Mouse (Mus musculus): ENCODE measurements around the gene Gdap2. TPM values are rescaled to one million over a fixed set of nuclear protein-coding genes. Genes with fewer than 3 reads are reported as not detected.
A peak's percentile ranks its signal among the peaks of the same experiment; 100 is the strongest.

Gene Gdap2
- polyA plus RNA-seq (2015; fragmentation: Nextera tagmentation; extraction: Ambion mirVana): 30.9 and 34.9 TPM in 2 replicates

DNA sequence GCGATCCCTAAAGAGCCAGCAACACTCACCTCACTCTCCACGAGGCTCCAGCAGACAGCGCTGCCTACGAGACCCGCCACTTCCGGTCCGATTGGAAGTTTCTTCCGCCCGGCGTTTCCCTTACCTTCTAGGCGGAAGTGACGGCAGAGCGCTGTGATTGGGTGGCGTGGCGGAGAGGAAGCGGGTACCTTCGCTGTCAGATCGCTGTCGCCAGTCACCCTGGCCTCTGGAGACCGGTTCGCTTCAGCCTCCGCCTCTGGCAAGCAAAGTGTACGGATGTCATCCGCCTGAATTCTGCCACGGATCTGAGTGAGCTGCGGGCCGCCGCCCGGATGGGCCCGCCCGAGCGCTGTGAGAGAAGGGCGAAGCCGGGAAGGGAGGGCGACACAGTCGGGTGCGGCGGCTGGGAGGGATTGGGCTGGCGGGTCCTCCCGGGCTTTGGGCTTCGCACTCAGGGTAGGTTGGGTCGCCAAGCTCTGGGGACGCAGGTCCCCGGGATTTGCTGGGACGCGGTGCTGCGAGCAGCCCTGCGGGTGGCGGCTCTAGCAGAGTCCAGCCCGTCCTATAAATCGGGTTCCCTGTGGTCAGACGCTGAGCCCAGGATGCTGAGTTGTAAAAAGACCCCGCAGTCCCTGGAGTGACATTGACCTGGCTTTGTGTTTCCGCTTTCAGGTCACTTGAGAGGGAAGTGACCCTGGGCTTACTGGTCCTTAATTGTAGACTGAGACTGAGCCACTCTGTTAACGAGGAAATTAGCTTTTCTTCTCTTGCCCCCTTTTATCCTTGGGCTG is at the start of gene Gdap2, which contains the start of gene Wdr3:
Gdap2 (plus strand) TSS at position 67 of the 791 bp plus-strand sequence.
Wdr3 (minus strand) TSS at position 93 of the 791 bp plus-strand sequence.
- peak; percentile 98 for DNase-seq (ENCODE audit: low spot score)

DNA sequence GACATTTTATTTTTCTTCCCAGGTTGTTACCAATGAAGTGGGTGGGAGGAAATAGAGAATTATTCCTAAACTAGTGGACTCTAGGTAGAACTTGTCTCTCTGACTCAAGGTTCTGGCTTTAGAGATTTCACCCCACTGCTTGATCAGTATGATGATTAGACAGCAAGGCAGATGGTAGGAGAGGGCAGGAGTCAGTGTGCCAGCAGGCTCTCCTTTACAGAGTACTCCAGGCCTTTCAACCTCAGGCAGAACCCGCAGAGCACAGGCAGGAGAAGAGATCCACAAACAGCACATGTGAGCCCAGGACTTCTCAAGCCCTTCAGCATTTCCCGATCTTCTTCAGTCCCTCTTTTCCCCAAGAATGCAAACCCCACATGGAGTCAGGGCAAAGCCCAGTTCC is 43.5 kb upstream of the Gdap2 start:
- DNase-seq (ENCODE audit: low spot score): no peak

DNA sequence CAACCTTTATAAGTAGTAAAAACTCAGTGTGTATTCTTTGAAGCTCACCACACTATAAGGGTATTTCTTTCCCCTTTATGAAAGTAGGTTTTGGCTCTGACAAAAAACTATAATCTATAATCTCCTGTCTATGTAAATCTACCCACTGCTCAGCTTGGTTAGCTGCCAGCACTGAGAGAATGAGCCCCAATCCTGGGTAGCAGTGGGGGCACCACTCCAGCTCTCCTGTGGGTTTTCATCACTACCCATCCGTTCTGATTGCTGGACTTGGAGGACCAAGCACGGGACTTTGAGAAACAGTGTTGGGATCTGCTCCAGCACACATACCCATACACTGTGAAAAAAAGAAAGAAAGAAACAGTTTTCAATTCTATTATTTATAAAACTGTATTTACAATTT is 40.2 kb upstream of the Gdap2 start:
- DNase-seq (ENCODE audit: low spot score): no peak

- DNase-seq (ENCODE audit: low spot score): no peak
These were observed 39.7 kb upstream of the Gdap2 start for GRCm38 (mm10) chr3:100122445-100122844.

DNA sequence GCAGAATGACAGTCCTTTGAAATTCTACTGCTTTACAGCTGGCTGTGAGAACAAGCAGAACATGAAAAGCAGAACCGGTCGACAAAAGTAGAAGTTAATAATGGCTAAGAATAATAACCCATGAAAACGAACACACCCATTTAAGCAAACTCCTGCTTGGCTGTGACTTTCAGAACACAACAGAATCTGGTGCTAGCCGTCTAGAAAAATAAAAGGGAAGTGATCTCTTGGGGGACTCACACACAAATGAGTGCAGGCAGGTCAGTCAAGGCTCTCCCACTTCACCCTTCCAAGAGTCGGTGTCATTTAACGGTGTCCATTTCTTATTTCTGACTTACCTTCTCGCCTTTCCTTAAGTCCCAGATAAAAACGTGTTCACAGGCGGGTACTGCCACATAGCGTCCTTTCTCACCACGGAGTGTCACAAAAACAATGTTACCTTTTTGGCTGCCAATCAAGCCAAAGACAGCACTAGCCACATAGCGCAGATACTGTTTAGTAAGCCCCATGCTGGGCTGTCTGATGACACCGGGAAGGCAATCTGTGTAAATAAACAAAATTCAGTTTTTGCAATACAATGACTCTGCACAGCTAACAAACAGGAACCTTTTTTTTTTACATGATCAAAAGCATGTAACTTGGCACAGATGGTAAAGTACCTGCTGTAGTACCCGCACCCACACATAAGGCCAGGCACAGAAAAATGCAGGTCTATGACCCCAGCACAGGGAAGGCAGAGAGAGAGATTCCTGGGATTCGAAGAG is 1.3 kb upstream of the Gdap2 start:
- no peak for DNase-seq (ENCODE audit: low spot score)

GRCm38 (mm10) chr3:100161665-100162314 is 391 bp upstream of the Gdap2 start:
- peak; percentile 15 for DNase-seq (ENCODE audit: low spot score)

GRCm38 (mm10) chr3:100163556-100163955 is 1.4 kb downstream of the Gdap2 start:
- DNase-seq (ENCODE audit: low spot score): no peak

DNA sequence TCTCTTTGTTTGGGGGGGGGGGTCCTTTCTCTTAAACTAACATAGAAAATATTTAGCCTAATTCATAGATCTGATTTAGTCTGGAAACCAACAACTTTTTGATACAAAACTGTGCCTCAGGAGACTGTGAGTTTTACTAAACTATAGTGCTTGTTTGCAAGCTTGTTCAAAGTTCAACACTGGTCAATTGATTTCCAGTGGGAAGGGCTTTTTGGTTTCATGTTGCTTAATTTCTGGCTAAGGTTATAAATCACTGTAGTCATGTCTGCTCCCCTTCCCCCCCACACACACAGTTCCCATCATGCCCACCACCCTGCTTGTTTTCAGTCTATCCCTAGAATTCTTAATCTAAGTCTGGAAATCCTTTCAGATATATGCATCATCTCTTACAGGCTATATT is 2.8 kb downstream of the Gdap2 start:
- DNase-seq (ENCODE audit: low spot score): no peak

- DNase-seq (ENCODE audit: low spot score): no peak
These were observed 13.8 kb downstream of the Gdap2 start for GRCm38 (mm10) chr3:100176031-100176430.

- DNase-seq (ENCODE audit: low spot score): no peak
These were observed 18.3 kb downstream of the Gdap2 start for GRCm38 (mm10) chr3:100180471-100180870.

DNA sequence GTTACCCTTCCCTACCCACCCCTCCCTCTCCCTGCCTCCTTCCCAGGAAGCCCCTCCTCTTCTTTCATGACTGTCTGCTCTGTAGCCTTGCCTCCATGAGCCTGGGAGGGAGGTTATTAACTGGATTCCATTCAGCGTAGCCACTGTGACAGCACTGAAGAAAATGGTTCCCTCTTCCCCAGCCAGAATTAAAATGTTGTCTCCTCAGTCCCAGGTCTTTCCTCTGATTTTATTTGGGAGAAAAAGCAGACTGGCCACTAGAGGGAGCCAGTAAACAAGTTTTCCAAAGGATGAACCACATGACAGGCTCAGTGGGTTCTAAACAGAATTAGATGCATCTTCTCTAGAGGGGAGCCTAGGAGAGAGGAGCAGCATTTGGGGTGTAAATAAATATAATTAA is 27.3 kb downstream of the Gdap2 start:
- peak; percentile 61 for DNase-seq (ENCODE audit: low spot score)

- no peak for DNase-seq (ENCODE audit: low spot score)
These were observed 27.7 kb downstream of the Gdap2 start for GRCm38 (mm10) chr3:100189861-100190260.

GRCm38 (mm10) chr3:100194210-100194609 is 32.0 kb downstream of the Gdap2 start:
- DNase-seq (ENCODE audit: low spot score): no peak

GRCm38 (mm10) chr3:100201554-100201953 is 39.4 kb downstream of the Gdap2 start:
- DNase-seq (ENCODE audit: low spot score): no peak

DNA sequence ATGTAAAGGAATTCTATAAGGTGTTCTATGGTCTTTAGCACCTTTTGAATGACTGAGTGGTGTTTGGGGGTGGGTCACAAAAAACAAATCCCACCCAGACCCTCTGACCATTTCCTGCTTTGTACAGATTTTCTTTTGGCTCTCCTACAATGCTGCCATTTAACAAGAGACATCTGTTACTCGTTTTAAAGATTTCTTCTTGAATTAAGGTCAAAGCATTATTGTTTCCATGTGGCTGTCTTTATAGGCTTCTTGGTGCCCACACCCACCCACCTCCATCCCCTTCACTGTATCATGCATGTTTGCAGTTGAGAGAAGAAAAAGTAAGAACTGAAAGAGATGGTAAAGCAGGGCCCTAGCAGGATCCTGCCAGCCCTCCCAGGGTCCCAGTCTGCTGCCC is 44.8 kb downstream of the Gdap2 start:
- no peak for DNase-seq (ENCODE audit: low spot score)

DNA sequence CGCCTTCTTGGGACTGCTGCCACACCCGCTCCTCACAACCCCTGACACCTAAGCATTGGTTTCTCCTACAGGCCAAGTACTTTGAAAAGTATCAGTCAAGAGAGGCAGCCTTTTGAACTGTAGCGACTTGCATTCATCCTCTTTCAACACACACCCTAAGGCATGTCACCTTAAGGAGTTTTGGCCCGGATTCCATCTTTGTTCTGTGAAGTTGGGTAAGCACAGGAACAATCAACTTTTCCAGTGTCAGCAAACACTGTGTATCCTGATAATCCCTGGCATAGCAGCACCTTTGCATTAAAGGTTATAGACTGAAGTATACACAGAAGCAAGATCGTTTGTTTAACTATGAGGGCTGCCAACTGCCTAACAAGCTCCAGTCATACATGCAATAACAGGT is 53.3 kb downstream of the Gdap2 start:
- DNase-seq (ENCODE audit: low spot score): no peak

- DNase-seq (ENCODE audit: low spot score): no peak
These were observed 63.3 kb downstream of the Gdap2 start for GRCm38 (mm10) chr3:100225326-100225959.

DNA sequence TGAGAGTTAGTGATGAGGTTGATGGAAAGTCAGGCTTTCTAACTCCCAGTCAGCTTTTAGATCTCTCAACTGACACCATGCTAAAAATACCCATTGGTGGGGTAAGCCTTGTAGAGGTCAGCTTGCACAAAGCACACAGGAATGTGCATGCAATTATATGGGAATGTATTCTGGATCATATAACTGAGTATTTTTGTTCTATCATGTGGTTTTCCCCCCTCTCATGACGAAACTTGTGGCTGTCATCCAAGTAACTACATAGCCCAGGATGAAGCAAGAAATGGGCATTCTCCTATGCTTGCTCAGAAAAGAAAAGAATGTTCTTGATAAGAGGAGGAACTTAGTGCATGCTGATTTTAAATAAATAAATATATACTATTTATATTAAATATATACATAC is 65.3 kb downstream of the Gdap2 start:
- no peak for DNase-seq (ENCODE audit: low spot score)

DNA sequence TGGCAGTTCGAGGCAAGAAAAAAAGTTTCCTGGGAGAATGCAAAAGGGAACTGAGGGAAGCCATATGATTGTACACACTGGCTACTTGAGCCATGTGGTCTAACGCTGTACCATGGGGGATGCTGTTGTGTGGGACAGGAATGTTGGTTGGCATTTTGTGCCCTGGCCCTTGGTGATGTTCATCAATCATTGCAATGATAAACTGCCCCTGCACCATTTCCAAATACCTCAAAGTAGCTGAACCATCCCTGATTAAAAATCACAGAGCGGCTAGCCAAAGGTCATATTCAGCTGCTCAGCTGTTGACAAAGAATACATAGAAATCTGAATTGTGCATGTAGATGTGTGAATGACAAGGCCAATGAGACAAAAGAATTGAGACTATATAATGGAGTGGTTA is 66.8 kb downstream of the Gdap2 start:
- no peak for DNase-seq (ENCODE audit: low spot score)

DNA sequence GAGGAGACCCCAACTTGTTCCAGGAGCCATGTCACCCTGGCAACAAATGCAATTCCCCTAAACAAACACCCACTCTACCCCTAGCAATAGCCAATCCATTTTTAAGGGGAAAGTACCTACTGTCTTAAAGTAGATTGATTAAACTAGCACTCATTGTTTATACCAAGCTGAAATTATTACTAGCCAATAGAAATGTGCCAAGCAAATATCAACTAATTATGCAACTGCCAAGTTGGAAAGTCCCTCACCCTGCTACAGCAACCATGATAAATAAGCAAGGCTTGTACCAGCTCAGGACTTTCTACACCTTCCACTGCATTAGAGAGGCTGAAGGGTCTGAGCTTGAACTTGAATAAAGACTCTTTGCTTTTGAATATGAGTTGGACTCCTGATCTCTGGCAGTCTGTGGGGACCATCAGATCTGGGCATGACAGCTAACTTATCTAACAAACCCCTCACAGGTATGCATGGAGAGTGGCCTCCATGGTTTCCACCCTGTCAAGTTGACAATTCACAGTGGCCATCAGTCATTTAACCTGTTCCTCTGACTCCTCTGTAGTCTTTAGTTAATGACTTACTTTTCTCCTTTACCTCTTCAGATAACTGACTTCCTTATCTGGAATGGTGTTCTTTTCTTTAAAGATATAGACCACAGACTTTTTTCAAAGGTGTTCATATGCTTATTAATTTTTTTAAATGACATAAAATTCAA is 74.7 kb downstream of the Gdap2 start:
- no peak for DNase-seq (ENCODE audit: low spot score)

GRCm38 (mm10) chr3:100242230-100242629 is 80.0 kb downstream of the Gdap2 start:
- no peak for DNase-seq (ENCODE audit: low spot score)
